Mouse (Mus musculus) CH12.LX (cell line): ENCODE data around the gene Bach2.

Experiments
- CTCF ChIP-seq, 2 experiments: IDR thresholded peaks in 1 of 2; conservative IDR thresholded peaks in 1 of 2; 2 replicates each; pipeline ENCODE4 v1.5.1; 2011 to 2012; ENCODE audit warnings: low read depth in 2 of 2, low read length in 2 of 2, improper control_type of control experiment in 1 of 2, inconsistent platforms in 1 of 2, mild to moderate bottlenecking in 1 of 2, moderate library complexity in 1 of 2
- EP300 ChIP-seq: IDR thresholded peaks from 2 replicates; pipeline ENCODE4 v1.6.1; 2011; ENCODE audit warnings: low read length, improper control_type of control experiment
- MYC ChIP-seq: IDR thresholded peaks from 2 replicates; pipeline ENCODE4 v1.6.1; 2011; ENCODE audit warnings: low read depth, mild to moderate bottlenecking, improper control_type of control experiment, low read length
- POLR2A ChIP-seq: IDR thresholded peaks from 2 replicates; pipeline ENCODE4 v1.6.1; 2011; ENCODE audit warnings: low read depth, mild to moderate bottlenecking, improper control_type of control experiment, low read length
- ZNF384 ChIP-seq: IDR thresholded peaks from 2 replicates; pipeline ENCODE4 v1.6.1; 2012; ENCODE audit warnings: low read depth, low read length, improper control_type of control experiment, inconsistent platforms

DNA sequence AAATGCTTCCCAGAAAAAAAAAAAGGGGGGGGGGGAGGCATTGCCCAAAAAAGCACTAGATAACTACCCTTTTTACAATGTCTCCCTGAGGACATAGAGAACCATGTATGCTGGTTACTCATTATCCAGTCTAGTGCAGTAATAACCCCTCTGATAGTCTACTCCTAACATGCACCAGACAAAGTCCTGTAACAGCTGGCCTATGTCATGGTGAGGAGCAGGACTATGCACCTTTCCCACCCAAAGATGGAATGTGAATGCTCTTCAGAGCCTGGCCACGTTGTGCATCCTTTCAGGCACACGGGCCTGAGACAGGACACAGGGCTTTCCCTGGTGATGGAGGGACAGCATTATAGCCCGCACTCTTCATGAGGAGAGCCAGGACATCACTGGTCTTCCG, 299.9 kb downstream of the Bach2 start:
- TF ChIP-seq EP300, result no peak
- TF ChIP-seq CTCF (conservative IDR thresholded peaks at IDR 0.05 in 1 of 2, IDR thresholded peaks at IDR 0.05 in 1 of 2; ENCODE audit: low read depth in 2 of 2, low read length in 2 of 2), result no peak
- no peak for TF ChIP-seq MYC
- TF ChIP-seq POLR2A, result no peak
- no peak for TF ChIP-seq ZNF384
